Mouse (Mus musculus) C2C12 (cell line): Measurements from ENCODE around the gene Plscr4. TPM values are rescaled to one million over a fixed set of nuclear protein-coding genes. Genes with fewer than 3 reads are reported as not detected.

ENCODE experiments used
- H3K27me3 ChIP-seq: one replicate; pipeline ENCODE4 v1.6.1; 2011; ENCODE audit not compliant: control insufficient read depth, insufficient read depth, insufficient read length
- H3K36me3 ChIP-seq: one replicate; pipeline ENCODE4 v1.6.1; 2011; ENCODE audit not compliant: control insufficient read depth, insufficient read depth
- H3K4me3 ChIP-seq: one replicate; pipeline ENCODE4 v1.5.1; 2011; ENCODE audit warnings: mild to moderate bottlenecking, control low read depth; ENCODE audit not compliant: poor library complexity, insufficient read depth, severe bottlenecking
- H3K79me2 ChIP-seq: one replicate; pipeline ENCODE4 v1.6.1; 2011; ENCODE audit not compliant: control insufficient read depth, insufficient read depth
- H3K79me3 ChIP-seq: one replicate; pipeline ENCODE4 v1.6.1; 2011; ENCODE audit warnings: low read depth, control low read depth
- H3ac ChIP-seq: one replicate; pipeline ENCODE3; 2011; ENCODE audit warnings: low read depth; ENCODE audit not compliant: control insufficient read depth, insufficient read length
- CEBPB ChIP-seq: IDR thresholded peaks from one replicate; pipeline ENCODE4 v1.6.1; 2011; ENCODE audit warnings: low read depth, mild to moderate bottlenecking, control low read depth, moderate library complexity
- CTCF ChIP-seq: IDR thresholded peaks from one replicate; pipeline ENCODE4 v1.5.1; 2011; ENCODE audit not compliant: control insufficient read depth, insufficient read depth, insufficient read length
- FOSL1 ChIP-seq: IDR thresholded peaks from one replicate; pipeline ENCODE4 v1.8.0; 2011; ENCODE audit warnings: mild to moderate bottlenecking, low read length; ENCODE audit not compliant: poor library complexity, insufficient read depth, severe bottlenecking
- MAX ChIP-seq: IDR thresholded peaks from one replicate; pipeline ENCODE4 v1.6.1; 2011; ENCODE audit warnings: mild to moderate bottlenecking, control low read depth
- MYOD1 ChIP-seq: IDR thresholded peaks from one replicate; pipeline ENCODE4 v1.6.1; 2011; ENCODE audit warnings: low read depth; ENCODE audit not compliant: control insufficient read depth, insufficient read length
- MYOG ChIP-seq: IDR thresholded peaks from one replicate; pipeline ENCODE4 v1.6.1; 2011; ENCODE audit not compliant: control insufficient read depth, insufficient read length; ENCODE audit errors: extremely low read depth
- USF1 ChIP-seq: IDR thresholded peaks from one replicate; pipeline ENCODE4 v1.6.1; 2011; ENCODE audit warnings: low read depth, mild to moderate bottlenecking, control low read depth, moderate library complexity
- polyA plus RNA-seq: library from polyadenylated mRNA; unstranded; fragments of >200 nt; fragmentation: generic; extraction: Trizol; gene quantifications from one replicate; pipeline ENCODE4 v1.2.1, GENCODE M21; 2012; ENCODE audit warnings: missing spikeins

Gene Plscr4
- polyA plus RNA-seq, 1 experiment: 1.8 TPM

DNA sequence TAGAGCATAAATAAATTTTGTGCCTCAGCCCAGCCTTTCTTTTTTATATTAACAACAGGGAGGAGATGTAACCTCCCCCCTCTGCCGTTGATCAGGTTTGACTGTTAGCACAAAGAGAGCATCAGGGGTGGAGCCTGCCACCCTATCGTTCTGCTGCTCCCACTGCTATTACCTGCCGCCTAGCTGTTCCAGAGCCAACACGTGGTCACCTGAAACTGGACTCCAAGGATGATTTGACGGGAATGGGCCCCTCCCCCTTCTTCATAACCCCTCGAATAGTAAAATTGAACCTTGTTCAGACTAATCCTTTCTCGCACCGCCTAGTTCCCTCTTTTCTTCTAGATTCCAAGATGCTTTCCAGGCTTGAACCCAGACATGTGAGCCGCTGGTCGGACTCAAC lies 63.6 kb downstream of the Plscr4 start:
- TF ChIP-seq USF1 (no peak), MAX (no peak), MYOD1 (no peak), FOSL1 (no peak), CTCF (no peak), CEBPB (no peak), MYOG (no peak)
- Histone ChIP-seq H3K36me3 (no peaks in the 10 kb centered on the region), H3K79me2 (no peaks in the 10 kb centered on the region), H3K79me3 (no peaks in the 10 kb centered on the region), H3ac (no peak overlapping the region), H3K27me3 (no peaks in the 10 kb centered on the region), H3K4me3 (no peak overlapping the region)

DNA sequence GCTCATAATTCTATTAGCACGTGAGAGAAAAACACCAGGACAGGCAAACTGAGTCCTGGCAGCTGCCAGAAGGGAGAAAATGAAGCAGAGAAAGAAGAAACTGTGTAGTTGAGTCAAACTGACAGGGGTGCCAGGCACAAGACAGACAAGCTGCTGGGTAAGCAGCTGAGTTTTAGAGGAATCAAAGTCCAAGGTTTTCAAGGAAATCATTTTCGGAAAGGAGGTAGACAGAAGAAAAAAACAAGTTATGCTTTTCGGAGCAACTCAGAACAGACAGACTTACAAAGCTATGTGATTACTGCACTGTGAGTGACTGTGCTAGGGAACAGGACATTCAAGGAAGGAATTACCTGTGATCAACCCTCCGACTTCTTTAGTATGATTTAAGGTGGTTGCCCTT lies 67.3 kb downstream of the Plscr4 start:
- Histone ChIP-seq H3K27me3 (no peaks in the 10 kb centered on the region), H3K36me3 (no peaks in the 10 kb centered on the region), H3K79me3 (no peaks in the 10 kb centered on the region), H3K79me2 (no peaks in the 10 kb centered on the region), H3K4me3 (no peak overlapping the region), H3ac (no peak overlapping the region)
- TF ChIP-seq MAX: no peak
- no peak for TF ChIP-seq USF1
- no peak for TF ChIP-seq CTCF
- no peak for TF ChIP-seq MYOD1
- no peak for TF ChIP-seq MYOG
- no peak for TF ChIP-seq CEBPB
- TF ChIP-seq FOSL1: no peak

DNA sequence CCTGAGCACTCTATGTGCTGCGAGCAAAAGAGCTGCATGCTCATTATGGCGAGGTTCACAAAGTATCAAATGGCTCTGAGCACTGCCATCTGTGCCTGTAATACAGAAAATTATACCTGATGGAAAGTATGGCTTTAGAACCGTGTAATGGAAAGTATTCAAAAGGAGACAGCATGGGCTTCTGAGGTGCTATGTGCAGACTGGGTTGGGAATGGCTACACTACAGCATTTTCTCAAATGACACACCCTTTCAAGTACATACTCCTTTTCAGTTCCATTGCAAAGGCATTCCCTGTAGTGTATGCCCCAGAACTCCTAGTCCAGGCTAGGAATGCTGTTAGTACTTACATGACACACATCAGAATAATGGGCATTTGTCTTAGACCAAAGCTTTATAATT lies 72.9 kb downstream of the Plscr4 start:
- Histone ChIP-seq H3K4me3 (no peak overlapping the region), H3K27me3 (no peaks in the 10 kb centered on the region), H3K79me3 (no peaks in the 10 kb centered on the region), H3ac (no peak overlapping the region), H3K36me3 (no peaks in the 10 kb centered on the region), H3K79me2 (no peaks in the 10 kb centered on the region)
- TF ChIP-seq USF1 (no peak), CEBPB (no peak), CTCF (no peak), FOSL1 (no peak), MYOG (no peak), MYOD1 (no peak), MAX (no peak)

DNA sequence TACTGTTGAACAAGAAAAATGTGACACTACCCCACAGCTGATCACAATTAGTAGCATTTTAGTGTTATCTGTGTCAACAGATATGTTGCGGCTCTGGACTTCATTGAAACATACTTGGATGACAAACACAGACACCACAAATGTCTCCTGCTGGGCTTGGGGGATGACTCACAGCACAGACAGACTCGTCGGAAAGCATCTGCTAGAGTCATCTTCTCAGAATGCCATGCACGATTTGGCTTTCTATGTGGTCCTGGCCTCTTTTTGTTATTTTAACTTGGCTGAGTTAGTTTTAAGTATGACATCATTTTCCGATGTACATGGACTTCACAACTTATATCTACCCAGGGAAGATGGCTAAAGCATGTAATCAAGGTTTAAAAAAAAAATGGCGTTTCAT lies 80.6 kb downstream of the Plscr4 start:
- Histone ChIP-seq H3K79me2 (peaks cover 16% of the 10 kb centered on the region), H3ac (no peak overlapping the region), H3K4me3 (no peak overlapping the region), H3K79me3 (no peaks in the 10 kb centered on the region), H3K36me3 (no peaks in the 10 kb centered on the region), H3K27me3 (no peaks in the 10 kb centered on the region)
- peak; percentile 77 for TF ChIP-seq MYOD1
- TF ChIP-seq FOSL1: peak; percentile 53
- no peak for TF ChIP-seq USF1

DNA sequence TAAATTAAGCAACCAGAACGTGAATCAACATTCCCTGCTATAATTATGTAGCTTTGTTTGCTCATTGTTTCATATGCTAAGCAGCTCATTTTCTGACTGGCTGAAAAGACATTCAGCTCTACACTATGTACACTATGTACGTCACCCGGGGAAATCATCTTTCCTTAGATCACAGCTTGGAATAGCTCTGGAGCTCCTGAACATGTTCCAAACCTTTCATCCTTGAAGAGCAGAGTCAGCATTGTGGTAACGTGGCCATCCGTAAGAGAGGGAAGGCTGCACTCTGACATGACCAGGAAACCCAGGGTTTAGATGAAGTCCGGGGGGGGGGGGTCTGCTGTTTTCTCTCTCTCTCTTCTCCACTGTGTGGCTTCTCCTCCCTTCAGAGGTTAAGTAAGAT lies 81.0 kb downstream of the Plscr4 start:
- TF ChIP-seq MYOD1: no peak
- TF ChIP-seq CTCF: no peak
- no peak for TF ChIP-seq USF1
- TF ChIP-seq CEBPB: no peak
- TF ChIP-seq MAX: no peak
- TF ChIP-seq FOSL1: no peak
- no peak for TF ChIP-seq MYOG
- Histone ChIP-seq H3K79me3 (no peaks in the 10 kb centered on the region), H3K27me3 (no peaks in the 10 kb centered on the region), H3ac (no peak overlapping the region), H3K4me3 (no peak overlapping the region), H3K79me2 (peaks cover 21% of the 10 kb centered on the region), H3K36me3 (no peaks in the 10 kb centered on the region)

Other genes starting within 250 kb of the Plscr4 start
- 41.1 TPM for gene Plscr1, start 207.6 kb upstream of the Plscr4 start, polyA plus RNA-seq
- gene Plscr2, start 181.8 kb upstream of the Plscr4 start, polyA plus RNA-seq: 7.1 TPM
- 0.08 TPM for gene 1700057G04Rik, start 148.0 kb upstream of the Plscr4 start, polyA plus RNA-seq
- gene Plod2, start 84.8 kb downstream of the Plscr4 start, polyA plus RNA-seq: 14.8 TPM